Mouse (Mus musculus): ENCODE results near the gene Hnrnpl. TPM values are rescaled to one million over a fixed set of nuclear protein-coding genes. Genes with fewer than 3 reads are reported as not detected.

The Hnrnpl gene
- polyA plus RNA-seq, 1 experiment, result 179 TPM

DNA sequence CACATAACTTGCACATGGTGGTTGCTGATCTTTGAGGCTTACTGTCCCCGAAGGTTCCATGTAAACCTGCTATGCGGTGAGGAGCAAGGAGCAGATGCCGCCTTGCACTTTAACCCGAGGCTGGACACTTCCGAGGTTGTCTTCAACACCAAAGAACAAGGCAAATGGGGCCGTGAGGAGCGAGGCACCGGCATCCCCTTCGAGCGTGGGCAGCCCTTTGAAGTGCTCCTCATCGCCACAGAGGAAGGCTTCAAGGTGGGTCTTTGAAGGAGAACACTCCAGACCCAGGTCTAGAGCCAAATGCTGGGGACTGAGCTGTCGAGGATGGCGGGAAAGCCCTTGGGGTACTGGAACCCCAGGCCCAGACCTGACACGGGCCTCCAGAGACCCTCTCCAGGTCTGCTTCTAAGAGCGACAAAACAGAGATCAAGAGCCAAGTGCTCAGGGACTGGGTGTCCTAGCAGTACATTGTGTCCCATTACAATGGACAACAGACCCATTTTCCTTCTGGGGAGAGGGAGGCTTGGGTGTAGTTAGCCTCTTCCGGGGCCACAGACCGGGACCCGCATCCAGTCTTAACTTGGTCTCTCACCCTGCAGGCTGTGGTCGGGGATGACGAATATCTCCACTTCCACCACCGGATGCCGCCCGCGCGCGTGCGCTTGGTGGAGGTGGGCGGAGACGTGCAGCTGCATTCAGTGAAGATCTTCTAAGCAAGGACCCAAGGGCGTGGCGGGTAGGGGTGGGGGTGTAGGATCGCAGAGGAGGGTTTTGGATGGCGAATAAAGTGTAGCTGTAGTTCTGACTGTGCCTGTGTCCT lies 57.4 kb downstream of the Hnrnpl start:
- H3K27ac ChIP-seq (ENCODE audit: insufficient read depth, low read depth, low read length), result peak overlapping the region; percentile 65
- peak; percentile 19; the same call in 1 of the 2 replicates for TF ChIP-seq CTCF (IDR thresholded peaks at IDR 0.05; ENCODE audit: insufficient read depth, low read depth, low read length)
- TF ChIP-seq POLR2A (IDR thresholded peaks at IDR 0.05; ENCODE audit: insufficient read depth, low read depth, low read length), result no peak; the same call in 1 of the 2 replicates
- WGBS, result 41% methylated on average over 33 of the region's 33 CpGs
- H3K4me1 ChIP-seq (ENCODE audit: control insufficient read depth, insufficient read depth, low read length), result peaks cover 48% of the 10 kb centered on the region
- peak overlapping the region; percentile 8; the same call in 1 of the 2 replicates for H3K4me3 ChIP-seq (ENCODE audit: insufficient read depth, low read depth, low read length)

- Histone ChIP-seq H3K4me1 (ENCODE audit: control insufficient read depth, insufficient read depth, low read length) (peaks cover 48% of the 10 kb centered on the region), H3K27ac (ENCODE audit: insufficient read depth, low read depth, low read length) (no peak overlapping the region), H3K4me3 (ENCODE audit: insufficient read depth, low read depth, low read length) (no peak overlapping the region)
- WGBS, result 90% methylated on average over 28 of the region's 28 CpGs
- no peak for TF ChIP-seq CTCF (IDR thresholded peaks at IDR 0.05; ENCODE audit: insufficient read depth, low read depth, low read length)
- no peak for TF ChIP-seq POLR2A (IDR thresholded peaks at IDR 0.05; ENCODE audit: insufficient read depth, low read depth, low read length)
Measured at GRCm38 (mm10) chr7:28866769-28867507, 58.6 kb downstream of the Hnrnpl start.

DNA sequence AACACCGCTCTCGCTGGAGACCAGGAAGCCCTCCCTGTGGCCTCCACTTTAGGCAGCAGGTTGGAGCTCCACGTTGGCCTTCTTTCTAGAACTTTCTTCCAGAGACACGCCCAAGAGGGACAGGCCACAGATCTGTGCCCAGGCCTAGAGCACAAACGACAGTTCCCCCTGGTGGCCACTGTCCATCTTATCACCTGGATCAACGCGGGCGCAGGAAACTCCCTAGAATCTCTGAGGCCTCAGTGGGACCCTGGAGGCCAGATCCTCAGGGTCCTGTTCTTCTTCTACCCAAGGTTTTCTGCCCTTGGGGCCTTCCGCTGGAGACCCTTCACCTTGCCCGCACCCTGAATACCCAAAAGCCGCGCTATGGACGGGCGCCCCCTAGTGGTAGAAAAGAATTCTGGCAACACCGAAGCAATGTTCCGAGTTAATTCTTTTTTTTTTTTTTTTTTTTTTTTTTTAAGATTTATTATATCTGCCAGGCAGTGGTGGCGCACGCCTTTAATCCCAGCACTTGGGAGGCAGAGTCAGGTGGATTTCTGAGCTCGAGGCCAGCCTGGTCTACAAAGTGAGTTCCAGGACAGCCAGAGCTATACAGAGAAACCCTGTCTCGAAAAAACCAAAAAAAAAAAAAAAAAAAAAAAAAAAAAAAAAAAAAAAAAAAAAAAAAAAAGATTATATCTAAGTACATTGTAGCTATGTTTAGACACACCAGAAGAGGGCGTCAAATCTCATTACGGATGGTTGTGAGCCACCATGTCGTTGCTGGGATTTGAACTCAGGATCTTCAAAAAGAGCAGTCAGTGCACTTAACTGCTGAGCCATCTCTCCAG lies 59.4 kb downstream of the Hnrnpl start:
- peaks cover 46% of the 10 kb centered on the region for H3K4me1 ChIP-seq (ENCODE audit: control insufficient read depth, insufficient read depth, low read length)
- peak overlapping the region; percentile 31 for H3K4me3 ChIP-seq (ENCODE audit: insufficient read depth, low read depth, low read length)
- TF ChIP-seq CTCF (IDR thresholded peaks at IDR 0.05; ENCODE audit: insufficient read depth, low read depth, low read length), result peak; percentile 99
- H3K27ac ChIP-seq (ENCODE audit: insufficient read depth, low read depth, low read length), result 0 out of 2 replicates have a peak overlapping the region, but pooled peaks have one; percentile 34
- 25% methylated on average over 23 of the region's 23 CpGs for WGBS

- peaks cover 16% of the 10 kb centered on the region for H3K4me1 ChIP-seq (ENCODE audit: control insufficient read depth, insufficient read depth, low read length)
- 87% methylated on average over 24 of the region's 24 CpGs for WGBS
- TF ChIP-seq POLR2A (IDR thresholded peaks at IDR 0.05; ENCODE audit: insufficient read depth, low read depth, low read length), result no peak
- no peak overlapping the region for H3K4me3 ChIP-seq (ENCODE audit: insufficient read depth, low read depth, low read length)
- no peak overlapping the region for H3K27ac ChIP-seq (ENCODE audit: insufficient read depth, low read depth, low read length)
Measured at GRCm38 (mm10) chr7:28870901-28871664, 62.7 kb downstream of the Hnrnpl start.

Other genes starting within 250 kb of the Hnrnpl start
- gene Samd4b, start 210.4 kb upstream of the Hnrnpl start, polyA plus RNA-seq (2012; ENCODE audit: insufficient read depth, insufficient read length, low replicate concordance, missing spikeins), result not detected in 2 replicates
- gene Pak4, start 210.4 kb upstream of the Hnrnpl start, polyA plus RNA-seq (2012; ENCODE audit: insufficient read depth, insufficient read length, low replicate concordance, missing spikeins), result not detected in 2 replicates
- gene Acp7, start 177.2 kb upstream of the Hnrnpl start, polyA plus RNA-seq (2012; ENCODE audit: insufficient read depth, insufficient read length, low replicate concordance, missing spikeins), result not detected in 2 replicates
- not detected in 2 replicates for gene Fbxo27, start 115.7 kb upstream of the Hnrnpl start, polyA plus RNA-seq (2012; ENCODE audit: insufficient read depth, insufficient read length, low replicate concordance, missing spikeins)
- not detected in 2 replicates for gene Fbxo17, start 91.7 kb upstream of the Hnrnpl start, polyA plus RNA-seq (2012; ENCODE audit: insufficient read depth, insufficient read length, low replicate concordance, missing spikeins)
- gene Mrps12, start 66.7 kb upstream of the Hnrnpl start, polyA plus RNA-seq (2012; ENCODE audit: insufficient read depth, insufficient read length, low replicate concordance, missing spikeins), result not detected in 2 replicates
- not detected in 2 replicates for gene Sars2, start 66.5 kb upstream of the Hnrnpl start, polyA plus RNA-seq (2012; ENCODE audit: insufficient read depth, insufficient read length, low replicate concordance, missing spikeins)
- gene Ccer2, start 52.4 kb upstream of the Hnrnpl start, polyA plus RNA-seq (2012; ENCODE audit: insufficient read depth, insufficient read length, low replicate concordance, missing spikeins), result not detected in 2 replicates
- gene Sirt2, start 41.8 kb upstream of the Hnrnpl start, polyA plus RNA-seq (2012; ENCODE audit: insufficient read depth, insufficient read length, low replicate concordance, missing spikeins), result not detected in 2 replicates
- gene Nfkbib, start 41.0 kb upstream of the Hnrnpl start, polyA plus RNA-seq (2012; ENCODE audit: insufficient read depth, insufficient read length, low replicate concordance, missing spikeins), result not detected in 2 replicates
- gene Rinl, start 19.6 kb upstream of the Hnrnpl start, polyA plus RNA-seq (2012; ENCODE audit: insufficient read depth, insufficient read length, low replicate concordance, missing spikeins), result not detected in 2 replicates
- gene Ech1, start 16.7 kb downstream of the Hnrnpl start, polyA plus RNA-seq (2012; ENCODE audit: insufficient read depth, insufficient read length, low replicate concordance, missing spikeins), result not detected in 2 replicates
- not detected in 2 replicates for gene Lgals4, start 25.3 kb downstream of the Hnrnpl start, polyA plus RNA-seq (2012; ENCODE audit: insufficient read depth, insufficient read length, low replicate concordance, missing spikeins)
- not detected in 2 replicates for gene Lgals7, start 55.3 kb downstream of the Hnrnpl start, polyA plus RNA-seq (2012; ENCODE audit: insufficient read depth, insufficient read length, low replicate concordance, missing spikeins)
- gene Capn12, start 72.9 kb downstream of the Hnrnpl start, polyA plus RNA-seq (2012; ENCODE audit: insufficient read depth, insufficient read length, low replicate concordance, missing spikeins), result not detected in 2 replicates
- gene Actn4, start 153.8 kb downstream of the Hnrnpl start, polyA plus RNA-seq (2012; ENCODE audit: insufficient read depth, insufficient read length, low replicate concordance, missing spikeins), result 498 TPM in 1 of 2 replicates, not detected in the other
- gene Eif3k, start 173.3 kb downstream of the Hnrnpl start, polyA plus RNA-seq (2012; ENCODE audit: insufficient read depth, insufficient read length, low replicate concordance, missing spikeins), result not detected in 2 replicates
- not detected in 2 replicates for gene Map4k1, start 173.5 kb downstream of the Hnrnpl start, polyA plus RNA-seq (2012; ENCODE audit: insufficient read depth, insufficient read length, low replicate concordance, missing spikeins)